Mouse (Mus musculus) G1E (cell line): ENCODE results near the gene Atp6v1f. TPM values are rescaled to one million over a fixed set of nuclear protein-coding genes. Genes with fewer than 3 reads are reported as not detected.

Experiments used
- ATAC-seq: 2 replicates; pipeline ENCODE4 v1.8.0; 2016; ENCODE audit warnings: mild to moderate bottlenecking; ENCODE audit not compliant: insufficient number of reproducible peaks, poor library complexity, low FRiP score, severe bottlenecking; ENCODE audit errors: extremely low read depth
- DNase-seq: peaks from one replicate; pipeline ENCODE4 v3.0.0; 2012; ENCODE audit warnings: low spot score
- H3K27me3 ChIP-seq: 2 replicates; pipeline ENCODE4 v1.6.1; 2012; ENCODE audit warnings: mild to moderate bottlenecking, low read length, inconsistent platforms; ENCODE audit not compliant: insufficient read depth
- H3K36me3 ChIP-seq: replicated peaks from 2 replicates; pipeline ENCODE3; 2012; ENCODE audit warnings: mild to moderate bottlenecking, inconsistent platforms
- H3K4me1 ChIP-seq: 2 replicates; pipeline ENCODE4 v1.6.1; 2012; ENCODE audit warnings: low read depth, low read length, inconsistent platforms, mixed read lengths; ENCODE audit not compliant: insufficient read depth
- H3K4me3 ChIP-seq: 2 replicates; pipeline ENCODE4 v1.5.1; 2012; ENCODE audit warnings: low read depth, mild to moderate bottlenecking, inconsistent platforms, low read length, moderate library complexity, mixed read lengths
- H3K9me3 ChIP-seq: replicated peaks from 2 replicates; pipeline ENCODE4 v1.6.1; 2012; ENCODE audit warnings: inconsistent platforms
- CTCF ChIP-seq: IDR thresholded peaks from 2 replicates; pipeline ENCODE4 v1.5.1; 2012; ENCODE audit warnings: low read depth, low read length, inconsistent platforms, mixed read lengths
- GATA1 ChIP-seq: IDR thresholded peaks from 2 replicates; pipeline ENCODE4 v1.6.1; 2012; ENCODE audit warnings: borderline replicate concordance, low read length, inconsistent platforms, mixed read lengths
- GATA2 ChIP-seq: IDR thresholded peaks from 2 replicates; pipeline ENCODE4 v1.6.1; 2012; ENCODE audit warnings: low read depth, low read length, inconsistent platforms, borderline replicate concordance
- POLR2AphosphoS5 ChIP-seq: IDR thresholded peaks from 2 replicates; pipeline ENCODE4 v1.6.1; 2012; ENCODE audit warnings: low read depth, low read length, inconsistent platforms; ENCODE audit not compliant: insufficient replicate concordance
- TAL1 ChIP-seq: conservative IDR thresholded peaks from 2 replicates; pipeline ENCODE4 v1.6.1; 2012; ENCODE audit warnings: low read depth, low read length, inconsistent platforms, mixed read lengths
- polyA plus RNA-seq: library from polyadenylated mRNA; stranded (reverse); fragments of >175 nt; gene quantifications from 2 replicates; pipeline ENCODE4 v1.2.3, GENCODE M21; 2012
- total RNA-seq, 2 experiments: library from RNA; stranded (forward) in 1 of 2; stranded (reverse) in 1 of 2; fragments of 200-1000 nt in 1 of 2; fragments of >200 nt in 1 of 2; fragmentation: Nextera tagmentation in 1 of 2; gene quantifications; 2 replicates each; pipeline ENCODE4 v1.2.3; 2014 to 2017

Atp6v1f gene
- total and polyA plus RNA-seq, 3 experiments, result 138 to 339 (median 201) TPM

DNA sequence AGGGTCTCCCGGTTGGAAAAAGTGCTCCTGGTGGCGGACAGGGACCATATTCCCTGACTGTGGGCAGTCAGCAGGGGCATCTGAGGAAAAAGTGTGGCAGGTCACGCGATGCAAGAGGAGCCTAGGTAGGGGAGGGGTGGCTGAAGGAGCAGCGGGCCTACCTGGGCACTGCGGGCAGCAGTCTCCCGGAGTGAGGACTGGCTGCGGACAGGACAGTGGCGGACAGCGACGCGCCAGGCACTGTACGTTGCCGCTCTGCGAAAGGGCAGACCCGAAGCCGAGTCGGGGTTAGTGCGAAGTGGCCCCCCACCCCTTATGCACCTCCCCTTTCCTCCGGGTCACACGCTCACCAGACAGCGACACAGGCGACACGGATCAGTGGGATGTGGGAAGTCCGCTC, 28.8 kb downstream of the Atp6v1f start:
- no peaks in the 10 kb centered on the region for H3K9me3 ChIP-seq
- peaks cover 16% of the 10 kb centered on the region for H3K4me1 ChIP-seq
- H3K4me3 ChIP-seq, result no peak overlapping the region
- H3K27me3 ChIP-seq, result peaks cover 46% of the 10 kb centered on the region
- TF ChIP-seq POLR2AphosphoS5 (no peak), GATA1 (no peak), CTCF (no peak), GATA2 (no peak)
- H3K36me3 ChIP-seq, result no peaks in the 10 kb centered on the region
- DNase-seq, result no peak
- ATAC-seq, result no peak

DNA sequence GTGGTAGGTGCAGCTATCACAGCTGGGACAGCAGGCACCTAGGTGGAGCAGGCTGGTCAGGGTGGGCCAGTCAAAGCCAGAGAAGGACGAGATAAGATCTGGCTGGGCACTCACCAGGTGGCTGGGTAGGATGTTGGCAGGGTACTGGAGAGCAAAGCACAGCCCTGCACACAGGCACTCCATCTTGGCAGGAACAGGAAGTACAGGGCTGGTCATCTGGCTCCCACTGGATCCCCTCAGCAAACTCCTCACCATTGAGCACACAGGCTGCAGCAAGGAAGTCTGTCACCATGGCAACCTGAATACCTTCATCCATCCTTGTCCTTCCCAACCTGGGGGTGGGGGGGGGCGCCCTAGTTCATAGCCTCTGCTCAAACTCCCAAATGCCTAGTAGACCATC, 30.3 kb downstream of the Atp6v1f start:
- TF ChIP-seq POLR2AphosphoS5 (no peak), GATA2 (no peak), GATA1 (no peak), TAL1 (no peak), CTCF (no peak)
- Histone ChIP-seq H3K36me3 (no peaks in the 10 kb centered on the region), H3K4me1 (peaks cover 19% of the 10 kb centered on the region)

DNA sequence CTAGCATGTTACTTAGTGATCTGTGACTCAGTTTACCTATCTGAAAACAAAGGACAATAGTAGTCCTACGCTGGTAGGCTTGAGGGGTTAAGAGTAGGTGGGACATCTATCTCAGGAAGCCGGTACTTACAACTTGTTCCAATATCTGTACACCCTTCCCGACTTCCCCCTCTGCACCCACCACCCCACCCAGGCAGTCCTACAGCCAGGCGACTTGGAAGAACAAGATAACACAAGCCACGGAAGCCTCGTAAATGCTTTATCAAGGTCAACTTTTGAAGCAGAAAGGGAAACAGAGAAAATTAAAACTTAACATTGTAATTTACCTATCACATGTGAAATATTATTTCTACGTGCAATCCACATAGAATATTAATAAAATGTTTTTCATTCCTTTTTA, 32.7 kb downstream of the Atp6v1f start:
- H3K4me3 ChIP-seq, result no peak overlapping the region
- no peaks in the 10 kb centered on the region for H3K36me3 ChIP-seq
- ATAC-seq, result no peak
- peaks cover 47% of the 10 kb centered on the region for H3K27me3 ChIP-seq
- TF ChIP-seq CTCF, result no peak
- DNase-seq, result no peak
- H3K9me3 ChIP-seq, result no peaks in the 10 kb centered on the region
- H3K4me1 ChIP-seq, result peaks cover 19% of the 10 kb centered on the region

More for the DNA sequence above, 30.3 kb downstream of the Atp6v1f start:
- Histone ChIP-seq H3K27me3 (peaks cover 43% of the 10 kb centered on the region), H3K9me3 (no peaks in the 10 kb centered on the region), H3K4me3 (no peak overlapping the region)
- DNase-seq (no peak), ATAC-seq (no peak)

DNA sequence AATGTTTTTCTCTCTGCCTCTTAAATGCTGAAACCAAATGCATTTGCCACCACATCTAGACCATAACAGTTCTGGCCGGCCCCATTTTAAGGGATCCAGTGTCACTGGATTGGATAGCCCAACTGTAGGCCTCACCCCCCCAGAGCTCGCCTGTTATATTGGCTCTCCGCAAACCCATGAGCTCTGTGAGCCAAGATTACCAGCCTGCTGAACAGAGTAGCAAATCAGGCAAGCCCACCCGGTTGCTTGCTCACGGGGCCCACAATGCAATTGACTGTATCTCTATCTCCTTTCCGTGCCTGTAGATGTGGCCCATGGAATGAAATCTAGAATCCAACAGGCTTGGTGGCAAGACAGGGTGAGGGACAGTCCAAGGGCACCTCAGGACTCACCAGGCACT, 33.3 kb downstream of the Atp6v1f start:
- ATAC-seq (no peak), DNase-seq (no peak)
- Histone ChIP-seq H3K27me3 (peaks cover 48% of the 10 kb centered on the region), H3K4me3 (no peak overlapping the region), H3K9me3 (no peaks in the 10 kb centered on the region), H3K36me3 (no peaks in the 10 kb centered on the region), H3K4me1 (peaks cover 19% of the 10 kb centered on the region)
- TF ChIP-seq GATA2, result no peak
- TF ChIP-seq GATA1, result no peak
- TF ChIP-seq POLR2AphosphoS5, result no peak
- no peak for TF ChIP-seq TAL1
- TF ChIP-seq CTCF, result no peak

DNA sequence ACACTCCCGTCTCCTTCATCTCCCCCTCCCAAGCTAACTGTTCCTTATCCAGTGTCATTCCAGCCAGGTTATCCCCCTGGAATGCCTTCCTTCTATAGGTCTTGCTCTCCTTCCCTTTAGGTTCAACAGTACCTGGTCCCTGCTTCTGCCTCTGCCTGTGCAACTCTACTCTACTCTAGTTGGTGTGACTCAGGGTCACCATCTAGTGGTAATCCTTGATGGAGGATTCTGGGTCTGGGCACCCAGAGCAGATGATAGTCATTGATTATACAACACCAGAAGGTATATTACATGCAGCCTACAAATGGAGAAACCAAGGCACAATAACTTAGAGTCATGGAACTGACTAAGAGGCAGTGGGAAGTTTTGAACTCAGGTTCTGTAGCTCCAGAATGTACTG, 34.1 kb downstream of the Atp6v1f start:
- H3K4me1 ChIP-seq, result peaks cover 16% of the 10 kb centered on the region
- H3K9me3 ChIP-seq, result no peaks in the 10 kb centered on the region
- H3K27me3 ChIP-seq, result peaks cover 47% of the 10 kb centered on the region
- no peaks in the 10 kb centered on the region for H3K36me3 ChIP-seq
- no peak for TF ChIP-seq GATA1
- TF ChIP-seq GATA2, result no peak
- TF ChIP-seq TAL1, result no peak
- TF ChIP-seq POLR2AphosphoS5, result no peak
- no peak for TF ChIP-seq CTCF
- no peak for ATAC-seq
- no peak for DNase-seq
- H3K4me3 ChIP-seq, result no peak overlapping the region

DNA sequence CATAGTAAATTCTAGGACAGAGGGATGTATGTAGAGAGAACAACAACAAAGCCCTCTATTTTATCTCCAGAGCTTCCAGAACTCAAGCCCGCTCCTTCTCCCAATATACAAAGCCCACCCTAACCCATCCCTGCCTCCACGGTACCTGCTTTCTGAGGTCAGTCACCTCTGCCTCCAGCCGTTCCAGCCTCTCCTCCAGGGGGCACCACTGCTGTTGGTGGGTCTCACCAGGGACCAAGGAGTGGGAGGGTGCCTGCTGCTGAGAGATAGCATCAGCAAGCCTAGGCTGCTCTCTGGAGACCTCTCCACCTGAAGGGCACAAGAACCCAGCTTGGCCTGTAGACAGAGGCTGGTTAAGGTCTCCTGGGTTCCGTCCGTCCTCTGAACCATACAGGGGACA, 38.0 kb downstream of the Atp6v1f start:
- H3K4me3 ChIP-seq, result no peak overlapping the region
- peaks cover 12% of the 10 kb centered on the region for H3K4me1 ChIP-seq
- ATAC-seq (no peak), DNase-seq (no peak)
- H3K9me3 ChIP-seq, result no peaks in the 10 kb centered on the region
- no peaks in the 10 kb centered on the region for H3K36me3 ChIP-seq
- no peak for TF ChIP-seq CTCF
- no peak for TF ChIP-seq GATA2
- TF ChIP-seq GATA1, result no peak
- no peak for TF ChIP-seq TAL1
- no peak for TF ChIP-seq POLR2AphosphoS5
- peaks cover 59% of the 10 kb centered on the region for H3K27me3 ChIP-seq

DNA sequence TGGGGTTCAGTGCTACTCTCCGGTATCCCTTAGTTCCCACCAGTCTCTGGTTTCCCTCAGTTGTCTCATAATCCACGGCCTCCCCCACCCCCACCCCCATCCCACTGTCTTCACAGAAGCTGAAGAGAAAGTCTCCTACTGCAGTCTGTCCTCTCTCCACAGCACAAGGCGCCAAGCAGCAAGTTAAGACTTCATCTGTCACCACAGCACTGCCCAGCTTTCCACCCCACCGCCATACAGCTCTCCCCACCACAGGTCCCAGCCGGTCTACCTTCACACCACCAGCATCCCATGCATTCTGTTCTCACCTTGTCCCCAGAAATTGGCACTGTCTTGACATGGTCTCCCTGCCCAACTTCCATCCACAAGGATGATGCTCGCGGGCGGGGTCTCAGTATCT, 39.3 kb downstream of the Atp6v1f start:
- H3K36me3 ChIP-seq, result no peaks in the 10 kb centered on the region
- no peak overlapping the region for H3K4me3 ChIP-seq
- ATAC-seq (no peak), DNase-seq (no peak)
- no peak for TF ChIP-seq POLR2AphosphoS5
- TF ChIP-seq CTCF, result no peak
- TF ChIP-seq GATA2, result no peak
- no peak for TF ChIP-seq GATA1
- TF ChIP-seq TAL1, result no peak
- no peaks in the 10 kb centered on the region for H3K9me3 ChIP-seq
- H3K27me3 ChIP-seq, result peaks cover 61% of the 10 kb centered on the region
- peaks cover 2% of the 10 kb centered on the region; the same call in 1 of the 2 replicates for H3K4me1 ChIP-seq
